Mouse (Mus musculus): Measurements from ENCODE around the gene Cldn34b1. TPM values are rescaled to one million over a fixed set of nuclear protein-coding genes. Genes with fewer than 3 reads are reported as not detected.
"Not testable (repeated sequence)": the region's sequence is repeated elsewhere in the genome, so short reads cannot be mapped to it uniquely, and the experiment has no call there.

The Cldn34b1 gene
- polyA plus RNA-seq (2012; rRNA removed) (not detected in 2 replicates), polyA plus RNA-seq (2014; fragmentation: Nextera tagmentation; extraction: Ambion mirVana) (not detected in 2 replicates)

DNA sequence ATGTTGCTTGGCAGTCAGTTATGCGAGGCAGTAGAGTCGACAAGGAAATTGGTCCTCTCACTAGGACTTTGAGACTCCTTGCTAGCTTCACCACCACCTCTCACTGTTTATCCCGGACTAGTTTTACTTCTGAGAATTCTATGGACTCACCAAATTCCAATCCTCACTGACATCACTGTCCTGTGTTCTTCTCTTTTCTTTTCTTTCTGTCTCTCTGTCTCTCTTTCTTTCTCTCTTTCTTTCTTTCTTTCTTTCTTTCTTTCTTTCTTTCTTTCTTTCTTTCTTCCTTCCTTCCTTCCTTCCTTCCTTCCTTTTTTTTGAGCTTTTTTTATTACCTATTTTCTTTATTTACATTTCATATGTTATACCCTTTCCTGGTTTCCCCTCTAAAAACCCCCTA is at the start of gene Cldn34b1:
Cldn34b1 (minus strand) TSS at position 101 of the 400 bp plus-strand sequence.
- not testable (repeated sequence) for DNase-seq (ENCODE audit: low read depth in 3 of 3, low spot score in 3 of 3); H3K4me1 ChIP-seq (replicated peaks; ENCODE audit: control insufficient read depth in 2 of 2, insufficient read depth in 2 of 2, low read length in 1 of 2); H3K27ac ChIP-seq; H3K9ac ChIP-seq (replicated peaks); ATAC-seq (ENCODE audit: insufficient read depth); H3K36me3 ChIP-seq (replicated peaks; ENCODE audit: control insufficient read depth, insufficient read depth, low read depth); H3K4me3 ChIP-seq (ENCODE audit: insufficient read depth in 1 of 2, low read depth in 2 of 2, low read length in 2 of 2); H3K9me3 ChIP-seq (ENCODE audit: control insufficient read depth, low read length); H3K27me3 ChIP-seq (ENCODE audit: control insufficient read depth, insufficient read depth, low read length); H3K4me2 ChIP-seq (ENCODE audit: low read depth)
- 69% methylated on average over 3 of the region's 3 CpGs for WGBS (ENCODE audit: insufficient replicate concordance)

DNA sequence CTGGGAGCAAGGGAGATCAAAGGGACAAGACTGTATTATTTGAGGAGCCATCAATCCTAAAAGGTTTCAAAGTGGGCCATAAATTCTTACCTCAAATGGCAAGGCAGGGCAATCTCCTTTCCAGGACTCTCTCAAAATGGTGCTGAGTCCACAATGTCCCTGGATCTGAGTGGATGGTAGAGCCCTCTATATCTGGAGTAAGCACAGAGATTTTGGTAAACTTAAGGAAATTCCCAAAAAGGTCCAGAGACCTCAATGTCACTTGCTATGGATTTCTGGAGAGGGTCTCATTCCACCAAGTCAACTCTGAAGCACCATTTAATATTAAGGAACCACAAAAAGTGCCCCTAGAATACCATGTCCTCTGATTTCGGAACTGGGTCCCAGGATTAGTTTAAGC is 45.8 kb upstream of the Cldn34b1 start, which contains the start of gene Magea6:
Magea6 (minus strand) TSS at position 101 of the 400 bp plus-strand sequence.
- H3K36me3 ChIP-seq (replicated peaks; ENCODE audit: control insufficient read depth, insufficient read depth, low read depth); H3K9me3 ChIP-seq (ENCODE audit: control insufficient read depth, low read length); H3K4me1 ChIP-seq (replicated peaks; ENCODE audit: control insufficient read depth in 2 of 2, insufficient read depth in 2 of 2, low read length in 1 of 2); H3K4me2 ChIP-seq (ENCODE audit: low read depth); H3K27me3 ChIP-seq (ENCODE audit: control insufficient read depth, insufficient read depth, low read length); DNase-seq (ENCODE audit: low read depth in 3 of 3, low spot score in 3 of 3); H3K9ac ChIP-seq (replicated peaks); ATAC-seq (ENCODE audit: insufficient read depth); H3K4me3 ChIP-seq (ENCODE audit: insufficient read depth in 1 of 2, low read depth in 2 of 2, low read length in 2 of 2); H3K27ac ChIP-seq: not testable (repeated sequence)
- 30% methylated on average over 1 of the region's 1 CpGs for WGBS (ENCODE audit: insufficient replicate concordance)

Other genes starting within 250 kb of the Cldn34b1 start
- gene Magea6, start 45.7 kb upstream of the Cldn34b1 start, polyA plus RNA-seq (2012; rRNA removed): not detected in 2 replicates
- not detected in 2 replicates for gene Magea6, start 45.7 kb upstream of the Cldn34b1 start, polyA plus RNA-seq (2014; fragmentation: Nextera tagmentation; extraction: Ambion mirVana)
- gene Magea3, start 59.2 kb upstream of the Cldn34b1 start, polyA plus RNA-seq (2012; rRNA removed): not detected in 2 replicates
- not detected in 2 replicates for gene Magea3, start 59.2 kb upstream of the Cldn34b1 start, polyA plus RNA-seq (2014; fragmentation: Nextera tagmentation; extraction: Ambion mirVana)
- not detected in 2 replicates for gene Magea8, start 105.6 kb upstream of the Cldn34b1 start, polyA plus RNA-seq (2012; rRNA removed)
- gene Magea8, start 105.6 kb upstream of the Cldn34b1 start, polyA plus RNA-seq (2014; fragmentation: Nextera tagmentation; extraction: Ambion mirVana): not detected in 2 replicates
- gene Magea5, start 172.9 kb upstream of the Cldn34b1 start, polyA plus RNA-seq (2012; rRNA removed): not detected in 2 replicates
- gene Magea5, start 172.9 kb upstream of the Cldn34b1 start, polyA plus RNA-seq (2014; fragmentation: Nextera tagmentation; extraction: Ambion mirVana): not detected in 2 replicates
- not detected in 2 replicates for gene Magea1, start 199.5 kb upstream of the Cldn34b1 start, polyA plus RNA-seq (2012; rRNA removed)
- not detected in 2 replicates for gene Magea1, start 199.5 kb upstream of the Cldn34b1 start, polyA plus RNA-seq (2014; fragmentation: Nextera tagmentation; extraction: Ambion mirVana)
- gene Magea2, start 203.4 kb upstream of the Cldn34b1 start, polyA plus RNA-seq (2012; rRNA removed): not detected in 2 replicates
- not detected in 2 replicates for gene Magea2, start 203.4 kb upstream of the Cldn34b1 start, polyA plus RNA-seq (2014; fragmentation: Nextera tagmentation; extraction: Ambion mirVana)
- gene Cldn34b2, start 238.1 kb upstream of the Cldn34b1 start, polyA plus RNA-seq (2012; rRNA removed): not detected in 2 replicates
- not detected in 2 replicates for gene Cldn34b2, start 238.1 kb upstream of the Cldn34b1 start, polyA plus RNA-seq (2014; fragmentation: Nextera tagmentation; extraction: Ambion mirVana)